Mouse (Mus musculus): Measurements from ENCODE around the gene Csnk2a1. TPM values are rescaled to one million over a fixed set of nuclear protein-coding genes. Genes with fewer than 3 reads are reported as not detected.

Gene Csnk2a1
- polyA plus RNA-seq, 1 experiment from 2014 or later, result 89.7 TPM

GRCm38 (mm10) chr2:152303781-152304180, 77.1 kb downstream of the Csnk2a1 start:
- Histone ChIP-seq H3K4me1 (replicated peaks) (no peaks in the 10 kb centered on the region), H3K36me3 (peaks cover 66% of the 10 kb centered on the region), H3K4me2 (no peak overlapping the region), H3K27me3 (no peaks in the 10 kb centered on the region), H3K9ac (no peak overlapping the region), H3K4me3 (no peak overlapping the region), H3K27ac (replicated peaks) (no peak overlapping the region), H3K9me3 (no peaks in the 10 kb centered on the region)
- ATAC-seq (ENCODE audit: low read depth), result no peak
- 57% methylated on average over 5 of the region's 5 CpGs for WGBS

- Histone ChIP-seq H3K27ac (replicated peaks) (no peak overlapping the region), H3K9ac (no peak overlapping the region), H3K4me1 (replicated peaks) (no peaks in the 10 kb centered on the region), H3K27me3 (no peaks in the 10 kb centered on the region), H3K4me2 (no peak overlapping the region), H3K4me3 (no peak overlapping the region), H3K36me3 (peaks cover 83% of the 10 kb centered on the region), H3K9me3 (no peaks in the 10 kb centered on the region)
- 96% methylated on average over 6 of the region's 6 CpGs for WGBS
- ATAC-seq (ENCODE audit: low read depth), result no peak
Measured at GRCm38 (mm10) chr2:152305480-152305879, 78.8 kb downstream of the Csnk2a1 start.

GRCm38 (mm10) chr2:152307186-152307585, 80.5 kb downstream of the Csnk2a1 start:
- H3K9ac ChIP-seq, result no peak overlapping the region
- H3K4me2 ChIP-seq, result no peak overlapping the region
- WGBS, result 93% methylated on average over 3 of the region's 3 CpGs
- ATAC-seq (ENCODE audit: low read depth), result no peak
- peaks cover 95% of the 10 kb centered on the region for H3K36me3 ChIP-seq
- no peaks in the 10 kb centered on the region for H3K9me3 ChIP-seq
- H3K4me3 ChIP-seq, result no peak overlapping the region
- H3K4me1 ChIP-seq (replicated peaks), result no peaks in the 10 kb centered on the region
- no peaks in the 10 kb centered on the region for H3K27me3 ChIP-seq
- no peak overlapping the region for H3K27ac ChIP-seq (replicated peaks)

GRCm38 (mm10) chr2:152312996-152313395, 86.4 kb downstream of the Csnk2a1 start:
- H3K9ac ChIP-seq, result no peak overlapping the region
- H3K36me3 ChIP-seq, result peaks cover 99% of the 10 kb centered on the region
- H3K9me3 ChIP-seq, result no peaks in the 10 kb centered on the region
- H3K27ac ChIP-seq (replicated peaks), result no peak overlapping the region
- H3K4me2 ChIP-seq, result no peak overlapping the region
- H3K4me1 ChIP-seq (replicated peaks), result no peaks in the 10 kb centered on the region
- no peaks in the 10 kb centered on the region for H3K27me3 ChIP-seq
- WGBS, result 78% methylated on average over 7 of the region's 7 CpGs
- ATAC-seq (ENCODE audit: low read depth), result no peak
- H3K4me3 ChIP-seq, result no peak overlapping the region

GRCm38 (mm10) chr2:152313926-152314325, 87.3 kb downstream of the Csnk2a1 start:
- Histone ChIP-seq H3K27ac (replicated peaks) (no peak overlapping the region), H3K9me3 (no peaks in the 10 kb centered on the region), H3K9ac (no peak overlapping the region), H3K4me2 (no peak overlapping the region), H3K4me3 (no peak overlapping the region), H3K36me3 (peaks cover 99% of the 10 kb centered on the region), H3K4me1 (replicated peaks) (no peaks in the 10 kb centered on the region), H3K27me3 (no peaks in the 10 kb centered on the region)
- ATAC-seq (ENCODE audit: low read depth), result no peak
- 93% methylated on average over 6 of the region's 6 CpGs for WGBS

GRCm38 (mm10) chr2:152317054-152317453, 90.4 kb downstream of the Csnk2a1 start:
- Histone ChIP-seq H3K4me2 (no peak overlapping the region), H3K4me3 (no peak overlapping the region), H3K9ac (no peak overlapping the region), H3K9me3 (no peaks in the 10 kb centered on the region), H3K27me3 (no peaks in the 10 kb centered on the region), H3K36me3 (peaks cover 98% of the 10 kb centered on the region), H3K27ac (replicated peaks) (no peak overlapping the region), H3K4me1 (replicated peaks) (no peaks in the 10 kb centered on the region)
- WGBS, result 91% methylated on average over 6 of the region's 6 CpGs
- no peak for ATAC-seq (ENCODE audit: low read depth)

GRCm38 (mm10) chr2:152321558-152321957, 94.9 kb downstream of the Csnk2a1 start:
- Histone ChIP-seq H3K4me1 (replicated peaks) (no peaks in the 10 kb centered on the region), H3K4me2 (no peak overlapping the region), H3K9me3 (no peaks in the 10 kb centered on the region), H3K27me3 (no peaks in the 10 kb centered on the region), H3K36me3 (peaks cover 99% of the 10 kb centered on the region), H3K27ac (replicated peaks) (no peak overlapping the region), H3K4me3 (no peak overlapping the region), H3K9ac (no peak overlapping the region)
- no peak for ATAC-seq (ENCODE audit: low read depth)
- WGBS, result 87% methylated on average over 5 of the region's 5 CpGs

- no peak for ATAC-seq (ENCODE audit: low read depth)
- Histone ChIP-seq H3K36me3 (peaks cover 99% of the 10 kb centered on the region), H3K27ac (replicated peaks) (no peak overlapping the region), H3K9me3 (no peaks in the 10 kb centered on the region), H3K4me1 (replicated peaks) (no peaks in the 10 kb centered on the region), H3K27me3 (no peaks in the 10 kb centered on the region), H3K4me2 (no peak overlapping the region), H3K4me3 (no peak overlapping the region), H3K9ac (no peak overlapping the region)
- WGBS, result 93% methylated on average over 6 of the region's 6 CpGs
Measured at GRCm38 (mm10) chr2:152322198-152322597, 95.6 kb downstream of the Csnk2a1 start.

GRCm38 (mm10) chr2:152323971-152324370, 97.3 kb downstream of the Csnk2a1 start:
- H3K4me1 ChIP-seq (replicated peaks), result no peaks in the 10 kb centered on the region
- ATAC-seq (ENCODE audit: low read depth), result no peak
- 95% methylated on average over 14 of the region's 14 CpGs for WGBS

GRCm38 (mm10) chr2:152324842-152325241, 98.2 kb downstream of the Csnk2a1 start:
- no peaks in the 10 kb centered on the region for H3K9me3 ChIP-seq
- no peak overlapping the region for H3K4me3 ChIP-seq
- H3K4me1 ChIP-seq (replicated peaks), result peaks cover 3% of the 10 kb centered on the region; the same call in 1 of the 2 replicates
- H3K27me3 ChIP-seq, result no peaks in the 10 kb centered on the region
- H3K27ac ChIP-seq (replicated peaks), result no peak overlapping the region
- H3K36me3 ChIP-seq, result peaks cover 95% of the 10 kb centered on the region
- ATAC-seq (ENCODE audit: low read depth), result no peak
- H3K4me2 ChIP-seq, result no peak overlapping the region
- 95% methylated on average over 3 of the region's 3 CpGs for WGBS
- no peak overlapping the region for H3K9ac ChIP-seq

More at GRCm38 (mm10) chr2:152323971-152324370, 97.3 kb downstream of the Csnk2a1 start:
- Histone ChIP-seq H3K4me2 (no peak overlapping the region), H3K27ac (replicated peaks) (no peak overlapping the region), H3K36me3 (peaks cover 98% of the 10 kb centered on the region), H3K9ac (no peak overlapping the region), H3K27me3 (no peaks in the 10 kb centered on the region), H3K9me3 (no peaks in the 10 kb centered on the region), H3K4me3 (no peak overlapping the region)

- peaks cover 16% of the 10 kb centered on the region for H3K4me1 ChIP-seq (replicated peaks)
- no peak overlapping the region for H3K27ac ChIP-seq (replicated peaks)
- no peaks in the 10 kb centered on the region for H3K27me3 ChIP-seq
- 94% methylated on average over 13 of the region's 13 CpGs for WGBS
- ATAC-seq (ENCODE audit: low read depth), result no peak
- H3K9ac ChIP-seq, result no peak overlapping the region
- H3K9me3 ChIP-seq, result no peaks in the 10 kb centered on the region
- H3K36me3 ChIP-seq, result peaks cover 81% of the 10 kb centered on the region
- no peak overlapping the region for H3K4me2 ChIP-seq
- no peak overlapping the region for H3K4me3 ChIP-seq
Measured at GRCm38 (mm10) chr2:152326157-152326556, 99.5 kb downstream of the Csnk2a1 start.

GRCm38 (mm10) chr2:152326654-152327053, 100.0 kb downstream of the Csnk2a1 start:
- WGBS, result 92% methylated on average over 8 of the region's 8 CpGs
- H3K9me3 ChIP-seq, result no peaks in the 10 kb centered on the region
- no peak overlapping the region for H3K9ac ChIP-seq
- no peak overlapping the region for H3K4me3 ChIP-seq
- no peak overlapping the region for H3K4me2 ChIP-seq
- no peaks in the 10 kb centered on the region for H3K27me3 ChIP-seq
- peaks cover 21% of the 10 kb centered on the region for H3K4me1 ChIP-seq (replicated peaks)
- no peak overlapping the region for H3K27ac ChIP-seq (replicated peaks)
- H3K36me3 ChIP-seq, result peaks cover 76% of the 10 kb centered on the region
- no peak for ATAC-seq (ENCODE audit: low read depth)

- Histone ChIP-seq H3K9me3 (no peaks in the 10 kb centered on the region), H3K4me2 (no peak overlapping the region), H3K4me3 (no peak overlapping the region), H3K4me1 (replicated peaks) (peaks cover 27% of the 10 kb centered on the region), H3K36me3 (peaks cover 63% of the 10 kb centered on the region), H3K27ac (replicated peaks) (no peak overlapping the region), H3K27me3 (no peaks in the 10 kb centered on the region), H3K9ac (no peak overlapping the region)
- 84% methylated on average over 5 of the region's 5 CpGs for WGBS
- ATAC-seq (ENCODE audit: low read depth), result no peak
Measured at GRCm38 (mm10) chr2:152327980-152328379, 101.3 kb downstream of the Csnk2a1 start.

Data from neural tube, embryonic 13.5 days (tissue).